Mouse (Mus musculus): Measurements from ENCODE around the gene Srxn1.

The Srxn1 gene

DNA sequence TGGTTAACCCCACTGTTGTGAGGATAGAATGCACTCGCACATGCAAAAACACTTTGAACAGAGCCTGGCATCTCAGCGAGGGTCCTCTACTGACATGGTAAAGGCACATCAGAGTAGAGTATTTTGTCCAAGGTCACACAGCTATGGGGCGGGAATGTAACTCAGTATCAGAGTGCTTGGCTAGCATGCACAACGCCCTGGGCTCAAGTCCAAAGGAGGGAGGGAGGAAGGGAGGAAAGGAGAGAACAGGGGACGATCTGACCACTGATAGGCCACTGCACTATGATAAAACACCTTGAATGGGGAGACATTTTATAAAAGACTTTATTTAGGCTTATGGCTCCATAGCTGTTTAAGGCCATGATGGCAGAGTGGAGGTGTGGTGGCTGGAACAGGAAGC lies 15.7 kb upstream of the Srxn1 start:
- no peak for DNase-seq (ENCODE audit: low spot score in 2 of 2)

DNA sequence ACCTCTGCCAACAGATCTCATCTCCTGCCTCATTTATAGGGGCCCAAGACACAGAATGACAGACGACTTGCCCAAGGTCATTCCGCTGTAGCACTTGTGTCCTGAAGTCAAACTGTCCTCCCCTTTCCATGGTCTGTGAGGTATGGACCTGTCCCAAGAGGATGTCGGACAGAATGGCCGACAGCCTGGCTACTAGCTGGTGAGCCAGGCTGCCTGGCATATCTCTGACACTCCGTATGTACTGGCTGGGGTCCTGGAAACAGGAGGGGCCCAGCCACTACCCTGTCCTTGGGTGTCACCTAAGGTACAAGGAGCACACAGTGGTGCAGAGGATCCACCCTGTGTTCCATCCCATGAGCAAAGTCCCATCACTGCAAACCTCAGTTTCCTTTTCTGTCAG lies 14.8 kb upstream of the Srxn1 start:
- no peak for DNase-seq (ENCODE audit: low spot score in 2 of 2)

DNA sequence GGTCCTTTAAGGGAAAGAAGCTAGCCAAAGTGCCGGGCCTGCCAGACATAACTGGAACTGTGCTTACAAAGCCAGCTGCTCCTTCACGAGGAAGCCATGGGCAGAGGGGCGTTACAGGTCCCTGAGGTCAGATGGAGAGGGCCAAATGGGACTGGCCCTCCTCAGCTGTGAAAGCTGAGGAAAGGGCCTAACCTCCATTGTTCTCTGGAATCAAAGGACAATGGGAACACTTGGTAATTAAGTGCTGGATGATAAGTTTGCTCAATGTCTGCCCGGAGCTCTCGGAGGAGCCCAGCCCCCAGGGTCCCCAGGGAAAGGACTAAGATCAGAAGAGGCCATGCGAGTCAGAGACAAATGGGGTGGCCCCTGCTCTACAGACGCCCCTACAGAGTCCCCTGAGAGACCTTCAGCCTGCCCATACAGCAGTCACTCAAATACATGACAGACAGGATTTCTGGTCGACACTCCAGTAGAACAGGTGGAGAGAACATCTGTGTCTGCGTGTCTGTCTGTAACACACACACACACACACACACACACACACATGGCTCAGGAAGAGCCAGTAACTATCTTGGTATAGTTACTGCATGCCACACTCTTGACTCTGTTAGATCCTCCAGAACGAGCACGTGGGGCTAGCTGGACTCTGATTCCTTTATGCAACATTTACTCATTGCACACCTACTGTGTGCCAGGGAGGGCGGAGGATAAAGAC lies 13.8 kb upstream of the Srxn1 start:
- no peak for DNase-seq (ENCODE audit: low spot score in 2 of 2)

DNA sequence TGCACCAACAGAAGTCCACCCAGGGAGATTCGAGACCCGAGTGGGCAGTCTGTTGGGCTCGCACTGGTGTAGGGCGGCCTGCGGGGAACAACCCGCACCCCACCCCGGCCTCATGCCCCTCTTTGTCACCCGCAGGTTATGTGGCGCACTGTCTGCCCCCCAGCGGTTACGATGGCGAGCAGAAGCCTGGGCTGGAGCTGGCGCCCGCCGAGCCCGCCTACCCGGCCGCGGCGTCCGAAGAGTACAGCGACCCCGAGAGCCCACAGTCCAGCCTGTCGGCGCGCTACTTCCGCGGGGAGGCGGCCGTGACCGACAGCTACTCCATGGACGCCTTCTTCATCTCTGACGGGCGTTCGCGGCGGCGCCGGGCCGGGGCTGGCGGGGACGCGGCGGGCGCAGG lies 12.4 kb upstream of the Srxn1 start:
- no peak for DNase-seq (ENCODE audit: low spot score in 2 of 2)

DNA sequence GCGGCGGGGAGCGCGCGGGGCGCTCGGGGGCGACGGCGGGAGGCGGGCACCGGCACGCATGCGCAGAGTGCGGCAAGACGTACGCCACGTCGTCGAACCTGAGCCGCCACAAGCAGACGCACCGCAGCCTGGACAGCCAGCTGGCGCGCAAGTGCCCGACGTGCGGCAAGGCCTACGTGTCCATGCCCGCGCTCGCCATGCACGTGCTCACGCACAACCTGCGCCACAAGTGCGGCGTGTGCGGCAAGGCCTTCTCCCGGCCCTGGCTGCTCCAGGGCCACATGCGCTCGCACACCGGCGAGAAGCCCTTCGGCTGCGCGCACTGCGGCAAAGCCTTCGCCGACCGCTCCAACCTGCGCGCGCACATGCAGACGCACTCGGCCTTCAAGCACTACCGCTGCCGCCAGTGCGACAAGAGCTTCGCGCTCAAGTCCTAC lies 11.9 kb upstream of the Srxn1 start:
- DNase-seq (ENCODE audit: low spot score in 2 of 2), result no peak

DNA sequence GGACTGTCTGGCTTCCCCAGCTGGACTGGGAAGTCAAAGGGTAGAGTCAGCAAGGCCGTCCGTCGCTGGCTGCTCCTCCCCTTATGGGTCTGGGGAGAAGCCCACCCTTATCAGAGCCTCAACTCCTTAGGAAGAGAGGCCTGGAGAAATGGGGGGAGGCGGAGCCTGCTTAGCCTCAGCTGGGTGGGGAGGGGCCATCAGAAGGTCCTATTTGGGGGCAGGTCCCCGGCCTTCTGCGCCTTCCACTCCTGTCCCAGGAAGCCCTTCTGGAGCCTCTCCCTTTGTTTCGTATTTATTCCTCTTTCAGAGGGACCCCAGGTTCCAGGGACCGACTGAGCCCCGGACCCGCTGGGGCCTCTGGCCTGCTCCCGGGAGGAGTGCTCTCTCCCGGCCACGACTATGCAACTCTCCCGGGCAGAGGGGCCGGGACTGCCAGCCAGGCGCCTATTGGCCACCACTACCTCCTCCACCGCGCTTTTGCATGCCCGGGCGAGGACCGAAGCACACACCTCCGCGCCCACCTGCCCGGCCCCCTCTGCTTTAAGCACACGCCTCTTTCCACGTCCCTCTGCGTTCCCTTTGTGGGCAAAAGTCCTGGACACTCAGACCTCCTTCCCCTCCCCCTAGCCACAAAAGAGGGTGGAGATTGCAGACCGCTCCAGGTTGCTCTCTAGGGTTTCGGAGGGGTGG lies 10.3 kb upstream of the Srxn1 start:
- DNase-seq (ENCODE audit: low spot score in 2 of 2), result no peak

DNA sequence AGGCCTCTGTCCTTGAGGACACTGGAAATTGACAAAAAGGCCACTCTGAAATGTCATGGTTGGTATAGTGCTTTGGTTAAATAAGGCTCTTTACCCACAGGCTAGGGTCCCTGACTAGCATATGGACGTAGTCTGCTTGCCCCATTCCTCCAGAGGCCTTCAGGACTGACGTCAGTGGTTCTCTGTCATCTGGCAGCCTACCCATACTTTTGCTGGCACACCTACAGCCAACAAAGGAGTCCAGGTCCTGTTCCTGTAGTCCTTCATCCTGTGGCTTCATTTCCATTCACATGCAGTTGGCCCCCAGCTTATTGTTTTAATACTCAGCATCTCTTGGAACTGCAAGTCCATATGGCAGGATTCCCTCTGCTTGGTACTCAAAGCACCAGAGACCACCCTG lies 8.4 kb upstream of the Srxn1 start:
- DNase-seq (ENCODE audit: low spot score in 2 of 2), result no peak

DNA sequence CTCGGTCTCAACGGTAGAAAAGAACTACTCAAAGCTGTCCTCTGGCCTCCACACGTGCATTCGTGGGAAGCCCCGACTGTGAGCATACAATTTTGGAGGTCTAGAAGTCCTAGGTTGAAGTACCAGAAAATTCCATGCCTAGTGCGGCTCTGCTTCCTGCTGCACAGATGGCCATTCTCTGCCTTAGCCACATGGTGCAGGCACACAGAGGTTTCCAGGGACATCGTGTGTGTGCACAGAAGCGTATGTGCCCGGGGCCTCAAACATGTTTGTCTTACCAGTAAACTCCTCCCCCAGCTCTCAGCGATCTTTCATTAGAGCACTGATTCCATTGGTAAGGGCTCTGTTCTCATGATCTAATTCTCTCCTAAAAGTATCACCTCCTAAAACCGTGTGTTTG lies 7.4 kb upstream of the Srxn1 start:
- DNase-seq (ENCODE audit: low spot score in 2 of 2), result no peak

DNA sequence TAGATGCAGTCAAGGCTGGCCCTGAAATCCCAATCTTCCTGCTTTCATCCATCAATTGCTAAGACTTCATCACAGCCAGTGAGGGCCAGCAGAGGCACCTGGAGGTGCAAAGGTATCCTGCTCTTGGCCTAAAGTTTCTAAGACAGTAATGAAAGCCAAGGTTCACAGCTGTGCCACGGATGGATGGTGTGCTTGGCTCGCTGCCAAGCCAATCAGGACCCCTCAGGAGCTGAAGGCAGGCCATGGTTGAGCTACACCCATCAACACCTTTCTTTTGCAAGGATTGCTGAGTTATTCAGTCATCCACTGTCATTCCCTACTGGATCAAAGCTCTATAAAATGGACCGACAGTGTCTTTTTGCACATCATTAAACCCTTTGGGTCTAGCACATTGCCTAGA lies 5.8 kb upstream of the Srxn1 start:
- no peak for DNase-seq (ENCODE audit: low spot score in 2 of 2)

DNA sequence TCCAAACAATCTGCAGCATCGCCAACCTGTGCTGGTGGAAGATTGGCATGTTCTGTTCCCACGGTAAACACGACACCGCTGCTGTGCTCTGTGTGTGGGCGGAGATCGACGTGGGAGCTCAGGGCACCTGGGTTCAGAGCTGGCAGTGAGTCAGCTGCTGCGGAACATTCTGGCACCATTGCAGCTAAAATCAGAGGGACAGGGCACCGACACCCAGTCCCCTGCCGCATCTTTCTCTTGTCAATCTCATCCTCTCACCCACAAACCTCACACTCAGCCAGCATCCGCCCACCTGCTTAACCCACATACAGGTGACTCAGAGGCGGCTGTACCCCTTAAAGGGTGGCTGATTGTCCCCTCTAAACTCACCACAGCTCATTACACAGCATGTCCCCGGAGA lies 3.6 kb upstream of the Srxn1 start:
- no peak for DNase-seq (ENCODE audit: low spot score in 2 of 2)

DNA sequence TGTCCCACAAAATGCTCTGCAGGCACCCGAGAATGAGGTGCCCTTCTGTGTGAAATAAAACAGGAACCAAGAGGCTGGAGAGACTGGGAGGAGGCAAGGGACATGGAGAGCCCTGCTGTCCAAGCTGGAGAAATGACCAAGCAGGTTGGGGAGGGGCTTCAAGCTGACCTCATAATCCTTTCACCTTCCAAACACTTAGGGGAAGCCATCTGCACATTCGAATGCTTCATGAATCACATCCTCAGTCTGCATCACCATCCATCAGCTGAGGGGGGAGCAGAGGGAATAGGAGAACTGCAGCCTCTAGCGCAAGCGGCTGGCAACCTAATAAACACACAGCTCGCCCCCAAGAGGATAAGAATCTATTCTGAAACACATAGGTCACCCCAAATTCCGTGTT lies 2.9 kb upstream of the Srxn1 start:
- DNase-seq (ENCODE audit: low spot score in 2 of 2), result no peak

DNA sequence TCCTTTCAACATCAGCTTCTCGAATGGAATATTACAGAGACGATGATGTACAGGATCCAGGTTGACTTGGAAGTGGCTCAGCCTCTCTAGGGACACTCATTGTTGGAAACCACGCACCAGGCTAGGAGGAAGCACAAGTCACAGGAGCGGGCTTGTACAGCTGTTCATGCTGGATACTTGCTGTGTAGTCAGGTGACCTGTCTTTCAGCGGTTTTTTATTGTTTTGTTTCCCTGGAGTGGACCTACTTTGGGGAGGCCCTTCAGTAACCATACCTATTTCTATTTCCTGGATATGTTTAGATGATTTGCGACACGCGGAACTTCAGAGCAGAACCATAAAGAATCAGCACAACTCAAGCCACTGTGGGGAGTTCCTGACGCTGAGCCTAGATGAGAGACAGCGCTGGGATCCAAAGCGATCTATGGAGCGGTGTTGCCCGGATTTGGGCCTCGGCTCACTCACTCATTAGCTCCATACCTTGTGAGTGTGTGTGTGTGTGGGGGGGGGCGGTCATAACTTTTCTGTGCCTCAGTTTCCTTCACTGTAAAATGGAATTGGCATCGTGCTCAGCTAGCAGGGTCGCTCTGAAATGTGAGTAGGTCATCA lies 502 bp upstream of the Srxn1 start:
- DNase-seq (ENCODE audit: low spot score in 2 of 2), result no peak

DNA sequence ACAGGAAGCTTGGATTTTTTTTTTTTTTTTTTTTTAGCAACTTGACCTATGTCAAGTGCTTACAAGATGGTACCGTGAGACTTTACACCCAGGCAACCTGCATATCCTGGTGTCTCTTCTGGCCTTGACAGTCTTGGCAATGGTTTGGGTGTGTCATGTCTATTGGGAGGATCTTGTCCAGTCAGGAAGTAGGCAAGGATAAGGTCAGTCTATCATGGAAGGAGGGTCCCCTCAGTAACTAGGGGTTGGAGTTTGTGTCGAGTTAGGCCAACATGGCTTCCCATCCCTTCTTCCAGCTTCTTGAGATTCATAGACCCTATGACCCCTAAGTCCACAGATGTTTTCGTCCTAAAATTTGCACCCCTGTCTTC lies 894 bp downstream of the Srxn1 start:
- DNase-seq (ENCODE audit: low spot score in 2 of 2), result no peak

DNA sequence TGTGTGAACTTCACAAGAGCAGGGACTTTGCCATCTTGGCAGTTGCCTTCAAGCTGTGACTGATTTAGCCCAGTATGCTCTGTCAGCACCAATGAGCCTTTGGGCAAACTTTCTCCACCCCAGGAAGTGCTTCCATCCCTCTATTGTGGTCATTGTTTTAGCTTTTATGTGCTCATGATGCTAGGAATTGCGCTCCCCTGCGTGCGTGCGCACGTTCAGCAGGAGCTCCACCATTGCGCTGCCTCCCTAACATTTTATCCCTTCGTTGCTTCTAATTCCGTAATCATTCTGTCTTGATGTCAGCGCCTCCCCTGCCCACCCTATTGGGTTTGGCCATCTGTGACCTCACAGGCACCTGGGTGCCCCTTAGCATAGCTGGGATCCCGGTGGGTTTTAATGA lies 1.3 kb downstream of the Srxn1 start:
- no peak for DNase-seq (ENCODE audit: low spot score in 2 of 2)

DNA sequence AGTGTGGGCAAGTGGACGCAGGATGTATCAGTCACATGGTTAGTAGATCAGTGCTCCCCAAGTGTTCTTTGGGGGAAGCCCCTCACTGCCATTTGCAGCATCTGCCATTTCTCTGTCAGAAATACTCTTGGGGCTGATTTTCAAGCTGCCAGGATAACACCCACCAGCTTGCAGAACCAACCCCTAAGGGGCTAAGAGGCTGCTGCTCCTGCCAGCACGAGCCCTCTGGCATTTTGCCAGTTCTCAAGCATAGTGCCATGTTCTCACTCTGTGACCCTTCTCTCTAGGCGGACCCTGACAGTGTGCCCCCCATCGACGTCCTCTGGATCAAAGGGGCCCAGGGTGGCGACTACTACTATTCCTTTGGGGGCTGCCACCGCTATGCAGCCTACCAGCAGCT lies 3.4 kb downstream of the Srxn1 start:
- DNase-seq (ENCODE audit: low spot score in 2 of 2), result no peak

DNA sequence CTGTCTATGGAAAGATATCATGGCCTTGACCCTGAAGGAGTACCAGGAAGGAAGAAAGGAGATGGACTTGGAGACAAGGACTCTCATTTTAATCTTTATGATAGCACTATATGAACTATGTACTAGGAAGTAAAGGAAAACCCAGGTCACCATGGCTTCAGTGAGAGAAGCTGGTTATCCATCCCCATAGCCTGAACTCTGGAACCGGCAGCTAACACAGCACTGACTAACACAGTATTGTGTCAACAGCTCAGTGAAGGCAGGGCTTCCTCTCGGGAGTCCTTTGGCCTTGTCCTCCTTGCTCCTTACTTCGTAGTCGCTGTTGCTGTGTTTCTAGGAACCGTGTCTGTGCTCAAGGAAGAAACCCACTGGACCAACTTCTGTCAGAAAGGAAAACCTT lies 4.1 kb downstream of the Srxn1 start:
- DNase-seq (ENCODE audit: low spot score in 2 of 2), result no peak

DNA sequence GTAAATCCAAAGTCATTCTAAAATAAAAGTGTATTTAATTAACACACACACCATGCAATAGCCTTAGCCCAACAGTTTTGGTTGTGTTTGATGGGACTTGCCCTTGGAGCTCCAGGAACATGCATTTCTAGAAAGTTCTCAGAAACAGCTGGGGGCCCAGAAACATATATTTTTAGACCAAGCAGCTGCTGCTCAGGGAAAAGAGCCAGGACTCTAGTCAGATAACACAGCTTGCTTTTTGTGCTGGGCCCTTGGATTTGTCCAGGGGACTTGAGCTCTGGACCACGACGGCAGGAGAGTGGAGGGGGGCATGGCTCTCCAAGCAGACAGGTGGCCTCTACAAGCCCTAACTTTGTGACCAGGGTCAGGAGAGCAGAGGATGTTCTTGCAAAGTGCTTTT lies 6.0 kb downstream of the Srxn1 start:
- no peak for DNase-seq (ENCODE audit: low spot score in 2 of 2)

DNA sequence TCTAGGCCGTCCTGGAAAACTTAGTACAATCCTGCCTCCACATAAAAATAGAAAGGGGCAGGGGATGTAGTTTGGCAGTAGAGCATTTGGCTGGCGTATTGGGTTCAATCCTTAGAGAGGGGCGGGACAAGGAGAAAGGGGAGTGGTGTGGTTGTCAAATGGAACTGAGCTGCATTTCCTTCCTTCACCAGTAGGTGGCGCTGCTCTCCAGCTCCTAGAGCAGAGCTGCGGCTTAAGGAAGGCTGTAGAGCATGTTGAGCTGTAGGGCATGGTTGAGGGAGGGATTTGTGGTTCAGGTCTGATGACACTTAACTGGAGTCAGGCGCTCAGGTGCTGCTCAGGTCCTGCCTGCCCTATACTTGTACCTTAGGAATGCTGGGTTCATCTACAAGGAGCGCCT lies 6.6 kb downstream of the Srxn1 start:
- DNase-seq (ENCODE audit: low spot score in 2 of 2), result peak; percentile 96 to 97

DNA sequence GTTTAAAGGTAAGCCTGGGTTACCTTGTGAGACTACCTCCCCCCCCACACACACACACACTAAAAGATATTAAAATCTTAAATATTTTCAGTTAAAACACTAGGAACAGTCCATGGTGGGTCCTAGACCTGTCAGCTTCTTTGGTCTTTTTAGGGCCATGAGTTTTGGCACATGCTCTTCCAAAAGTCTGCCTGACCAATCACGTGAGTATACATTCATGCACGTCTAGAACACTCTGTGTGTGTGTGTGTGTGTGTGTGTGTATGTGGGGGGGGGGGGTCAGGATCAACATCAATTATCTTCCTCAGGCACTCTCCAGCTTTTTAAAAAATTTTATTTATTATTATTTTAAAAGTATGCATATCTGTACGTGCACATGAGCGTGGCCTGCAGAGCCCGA lies 7.2 kb downstream of the Srxn1 start:
- no peak for DNase-seq (ENCODE audit: low spot score in 2 of 2)

DNA sequence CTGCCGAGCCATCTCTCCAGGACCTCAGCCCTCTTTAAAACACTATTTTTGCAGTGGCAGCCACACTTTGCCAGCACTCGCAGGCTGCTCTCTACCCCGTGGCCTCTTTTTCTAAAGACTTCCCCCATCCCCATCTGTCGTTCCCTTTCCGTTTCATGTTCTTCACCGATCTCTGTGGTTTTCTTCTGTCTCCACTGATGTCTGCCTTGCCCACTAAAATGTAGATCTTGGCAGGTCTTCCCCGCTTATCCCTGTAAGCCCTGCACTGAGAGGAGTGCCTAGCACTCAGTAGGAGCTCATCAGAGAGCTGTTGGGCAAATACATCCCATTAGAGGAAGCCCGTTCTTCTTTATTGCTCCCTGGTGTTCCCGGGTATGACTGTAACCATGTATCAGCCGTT lies 7.7 kb downstream of the Srxn1 start:
- DNase-seq (ENCODE audit: low spot score in 2 of 2), result peak in 1 of 2 experiments; percentile 68

DNA sequence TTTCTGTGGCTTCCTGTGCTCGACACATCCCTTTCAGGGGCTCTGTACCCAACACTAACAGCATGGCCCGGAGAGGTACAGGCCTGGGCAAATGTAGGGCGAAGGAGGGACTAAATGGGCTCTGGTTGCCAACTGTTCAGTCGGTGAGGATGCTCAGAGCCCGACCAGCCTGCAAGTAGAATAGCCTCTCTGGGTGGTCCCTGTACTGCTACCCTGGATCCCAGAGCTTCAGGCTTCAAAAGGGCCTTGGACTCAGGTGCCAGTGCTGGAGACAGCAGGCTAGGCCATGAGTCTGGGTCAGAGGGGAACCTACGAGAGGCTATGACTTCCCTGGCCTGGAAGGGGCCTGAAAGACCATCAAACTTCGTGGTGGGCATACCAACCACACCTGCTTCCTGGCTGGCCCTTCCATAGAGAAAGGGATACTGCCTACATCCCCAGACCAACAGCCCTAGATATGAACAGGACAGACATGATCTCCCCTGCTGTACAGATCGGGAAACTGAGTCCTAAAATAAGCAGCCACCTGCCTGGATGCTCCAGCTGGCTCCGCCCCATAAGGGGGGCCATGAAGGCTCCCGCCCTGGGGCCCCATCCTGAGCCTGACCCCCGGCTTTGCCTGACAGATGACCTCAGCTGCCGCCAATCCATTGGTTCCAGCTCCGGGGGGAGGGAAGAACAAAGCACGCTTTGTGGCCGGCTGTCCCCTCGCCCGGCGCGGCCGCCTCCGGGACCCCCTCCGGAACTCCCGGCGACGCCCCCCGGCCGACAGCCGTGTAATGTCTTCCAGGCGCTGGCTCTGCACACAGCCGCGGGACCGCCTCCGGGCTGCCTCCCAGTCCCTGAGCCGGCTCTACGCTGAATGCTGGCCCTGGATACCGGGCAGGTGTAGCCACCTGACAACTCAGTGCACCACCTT lies 9.0 kb downstream of the Srxn1 start:
- DNase-seq (ENCODE audit: low spot score in 2 of 2), result no peak

DNA sequence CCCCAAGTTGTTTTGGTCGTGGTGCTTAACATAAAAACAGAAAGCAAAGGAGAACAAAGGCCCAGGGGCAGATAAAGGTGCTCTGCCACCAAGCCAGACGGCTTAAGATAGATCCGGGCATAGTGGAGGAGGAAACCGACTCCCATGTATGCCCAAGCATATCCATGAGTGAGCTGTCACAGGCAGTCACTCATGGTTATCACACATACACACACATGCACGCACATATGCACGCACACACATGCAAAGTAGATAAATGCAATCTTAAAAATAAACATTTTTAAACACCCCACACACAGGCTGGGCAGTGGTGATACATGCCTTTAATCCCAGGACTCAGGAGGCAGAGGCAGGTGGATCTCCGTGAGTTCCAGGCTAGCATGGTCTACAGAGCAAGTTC lies 12.4 kb downstream of the Srxn1 start:
- no peak for DNase-seq (ENCODE audit: low spot score in 2 of 2)
